Mouse (Mus musculus): ENCODE measurements around the gene Wdr17. TPM values are rescaled to one million over a fixed set of nuclear protein-coding genes. Genes with fewer than 3 reads are reported as not detected.
"Not testable (repeated sequence)": the region's sequence is repeated elsewhere in the genome, so short reads cannot be mapped to it uniquely, and the experiment has no call there.

Wdr17 gene
- total RNA-seq, 2 experiments from 2014 or later: not detected

DNA sequence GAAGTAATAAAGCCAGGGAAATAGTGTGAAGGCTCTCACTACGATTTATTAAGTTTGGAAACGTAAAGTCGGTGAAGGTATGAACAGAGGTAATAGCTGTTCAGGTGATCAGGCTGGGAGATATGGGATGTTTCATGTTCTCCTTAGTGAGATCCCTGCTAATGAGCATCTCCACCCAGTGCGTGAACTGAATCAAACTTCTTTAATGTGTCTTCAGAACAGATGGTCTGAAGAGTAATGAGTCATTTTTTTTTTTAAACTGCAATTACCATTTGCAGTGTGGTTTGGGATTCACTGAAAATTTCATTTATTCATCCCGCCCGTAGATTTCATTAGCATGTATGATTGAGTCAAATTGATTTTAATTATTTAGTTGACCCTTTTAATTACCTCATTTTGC lies 80.8 kb downstream of the Wdr17 start:
- ATAC-seq (replicated peaks; ENCODE audit: poor library complexity, severe bottlenecking): no peak

DNA sequence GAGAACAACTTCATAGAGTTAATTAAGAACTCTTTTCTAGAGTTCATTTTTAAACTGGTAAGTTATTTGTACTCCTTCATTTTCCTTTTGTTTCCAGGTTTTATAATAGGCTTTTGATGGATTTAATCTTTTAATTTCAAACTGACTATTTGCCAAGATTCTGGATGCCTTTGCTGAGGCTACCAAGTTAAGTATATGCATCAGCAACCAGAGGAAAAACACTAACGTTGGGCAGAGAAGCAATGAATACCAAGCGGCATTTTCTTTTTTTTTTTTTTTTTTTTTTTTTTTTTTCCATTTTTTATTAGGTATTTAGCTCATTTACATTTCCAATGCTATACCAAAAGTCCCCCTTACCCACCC lies 94.3 kb downstream of the Wdr17 start:
- ATAC-seq (replicated peaks; ENCODE audit: poor library complexity, severe bottlenecking): no peak

DNA sequence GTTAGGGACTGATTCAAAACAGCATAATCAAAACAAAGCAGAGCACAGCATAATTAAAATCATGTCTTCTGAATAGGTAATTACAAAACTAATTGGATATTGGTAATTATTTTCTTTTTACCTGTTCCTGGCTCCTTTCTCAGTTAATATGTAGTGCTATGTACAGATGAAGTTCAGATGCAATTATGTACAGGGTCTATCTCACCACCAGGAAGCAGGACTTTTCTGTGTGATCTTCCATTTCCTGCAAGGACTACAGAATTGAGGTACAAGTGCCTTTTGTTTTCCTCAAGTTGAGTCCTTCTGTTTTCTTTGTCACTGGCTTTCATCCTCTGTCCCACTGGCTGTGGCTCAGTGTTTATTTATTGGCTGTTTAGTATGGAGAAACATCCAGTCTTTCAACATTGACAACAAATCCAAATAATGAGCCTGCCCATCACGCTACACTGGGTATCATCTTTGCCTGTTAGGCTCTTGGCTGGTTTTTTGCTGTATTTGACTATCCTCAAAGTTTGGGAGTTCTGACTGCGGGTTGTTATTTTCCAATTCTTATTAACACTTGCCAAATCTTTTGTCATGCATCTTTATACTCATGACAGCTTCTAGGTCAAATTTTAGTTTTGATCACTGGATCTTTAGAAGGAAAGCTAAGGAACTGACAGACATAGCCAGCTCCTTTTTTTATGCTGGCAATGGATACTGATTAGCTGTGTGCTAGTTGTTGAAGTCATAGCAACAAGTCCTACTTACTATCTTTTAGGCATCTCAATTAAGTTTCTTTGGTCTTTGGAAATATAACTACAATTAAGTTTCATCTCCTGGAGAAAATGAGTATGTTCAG lies 94.9 kb downstream of the Wdr17 start:
- no peak for ATAC-seq (replicated peaks; ENCODE audit: poor library complexity, severe bottlenecking)

DNA sequence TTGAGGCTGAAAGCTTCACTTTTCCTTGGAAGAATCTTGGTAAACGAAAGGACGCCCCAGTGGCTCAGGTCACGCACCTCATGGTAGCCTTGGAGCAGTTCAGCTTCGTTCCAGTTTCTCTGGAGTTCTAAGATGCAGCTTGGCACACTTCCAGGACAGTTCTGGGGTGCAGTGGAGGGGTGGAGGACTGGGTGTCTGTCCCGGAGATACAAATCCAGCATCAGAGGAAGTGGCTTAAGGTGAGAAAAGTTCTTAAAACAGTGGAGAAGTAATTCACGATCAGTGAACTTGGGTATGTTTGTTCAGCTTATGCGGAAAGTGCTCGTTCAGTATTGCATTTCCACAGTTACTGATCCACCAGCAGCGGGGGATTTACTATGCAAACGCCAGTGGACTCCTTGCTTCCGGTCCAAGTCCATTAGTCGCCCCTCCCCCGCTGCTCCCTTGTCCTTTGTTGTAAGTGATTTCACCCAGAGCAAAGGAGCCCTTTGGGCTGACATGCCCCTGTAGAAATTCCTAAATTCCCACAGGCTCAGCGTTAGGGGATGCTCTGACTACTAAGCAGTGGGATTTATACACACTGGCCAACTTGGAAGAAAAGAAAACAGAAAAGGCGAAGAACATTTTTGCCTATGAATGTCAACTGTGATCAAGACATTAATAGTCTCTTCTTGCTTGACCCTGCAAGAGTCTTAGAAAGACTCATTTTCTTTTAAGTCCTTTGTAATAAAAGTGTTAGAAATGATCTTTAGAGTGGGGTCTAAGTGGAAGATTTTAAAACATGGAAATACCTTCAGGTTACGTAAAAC lies 106.6 kb downstream of the Wdr17 start:
- ATAC-seq (replicated peaks; ENCODE audit: poor library complexity, severe bottlenecking): no peak

DNA sequence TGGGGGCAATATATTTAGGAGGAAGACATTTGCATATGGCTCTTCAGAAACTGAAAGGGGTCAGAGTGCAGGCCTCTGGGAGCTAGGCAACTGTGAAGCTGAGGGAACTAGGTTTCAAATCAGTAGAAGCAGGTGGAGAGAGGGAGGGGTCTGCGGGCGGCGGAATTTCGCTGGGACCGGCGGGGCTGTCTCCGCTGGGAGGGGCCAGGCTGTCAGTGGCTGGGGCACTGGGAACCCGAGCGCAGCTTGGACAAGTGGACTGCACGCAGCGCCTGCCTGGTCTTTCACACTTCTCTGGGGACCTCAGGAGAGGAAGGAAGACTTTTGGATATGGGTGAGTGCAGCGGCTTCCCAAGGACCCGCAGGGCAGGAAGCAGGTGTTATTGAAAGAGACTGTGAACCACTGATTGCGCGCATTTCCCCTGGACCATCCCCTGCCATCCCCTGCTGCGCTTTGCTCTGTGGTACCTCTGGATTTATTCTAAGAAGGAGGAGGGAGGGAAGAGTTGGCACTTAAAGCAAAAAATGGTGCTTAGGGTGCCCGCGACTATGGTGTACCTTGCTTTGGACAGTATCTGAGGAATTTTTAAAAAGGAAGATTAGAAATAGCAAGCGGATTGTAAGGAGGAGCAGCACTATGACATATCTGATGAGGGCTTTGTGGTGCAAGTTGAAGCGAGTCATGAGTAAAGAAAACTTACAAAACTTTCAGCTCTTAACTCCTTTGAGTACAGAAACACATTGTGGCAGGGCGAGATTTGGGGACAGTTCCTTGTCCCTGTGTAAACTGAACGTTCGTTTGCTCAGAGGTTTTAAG lies 107.5 kb downstream of the Wdr17 start:
- ATAC-seq (replicated peaks; ENCODE audit: poor library complexity, severe bottlenecking): peak; percentile 27; the same call in 1 of the 2 replicates

DNA sequence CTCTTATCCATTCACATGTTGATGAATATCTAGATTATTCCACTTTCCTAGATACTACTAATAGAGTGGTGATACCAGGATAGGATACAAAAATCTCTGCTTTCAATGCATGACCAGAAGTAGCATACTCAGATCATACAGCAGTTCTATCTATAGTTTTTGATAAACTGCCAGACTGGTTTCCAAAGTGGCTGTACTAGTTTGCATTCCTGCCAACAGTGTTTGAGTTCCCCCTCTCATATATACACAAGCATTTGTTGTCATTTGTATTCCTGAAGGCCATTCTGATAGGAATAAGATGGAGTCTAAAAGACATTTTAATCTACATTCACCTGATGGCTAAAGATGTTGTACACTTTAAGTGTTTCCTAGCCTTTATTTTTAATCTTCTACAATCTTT lies 110.0 kb downstream of the Wdr17 start:
- no peak for ATAC-seq (replicated peaks; ENCODE audit: poor library complexity, severe bottlenecking)

DNA sequence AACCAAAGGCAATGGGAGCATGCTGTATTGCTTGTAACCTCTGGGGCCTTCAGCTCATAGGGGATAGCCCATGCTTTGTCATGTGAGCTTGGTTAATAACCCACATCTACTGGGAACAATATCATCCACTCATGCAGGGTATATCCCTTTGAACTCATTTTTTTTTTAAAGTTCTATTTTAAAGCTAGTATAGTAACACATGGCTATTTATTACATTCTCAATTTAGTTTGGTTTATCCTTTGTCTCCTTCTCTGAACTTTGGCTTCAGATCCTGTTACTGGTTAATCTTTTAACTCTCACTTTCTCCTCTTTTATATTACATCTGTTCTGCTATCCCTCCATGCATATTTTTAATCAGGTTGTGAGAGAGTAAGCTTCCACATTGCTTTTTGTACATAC lies 110.7 kb downstream of the Wdr17 start:
- no peak for ATAC-seq (replicated peaks; ENCODE audit: poor library complexity, severe bottlenecking)

DNA sequence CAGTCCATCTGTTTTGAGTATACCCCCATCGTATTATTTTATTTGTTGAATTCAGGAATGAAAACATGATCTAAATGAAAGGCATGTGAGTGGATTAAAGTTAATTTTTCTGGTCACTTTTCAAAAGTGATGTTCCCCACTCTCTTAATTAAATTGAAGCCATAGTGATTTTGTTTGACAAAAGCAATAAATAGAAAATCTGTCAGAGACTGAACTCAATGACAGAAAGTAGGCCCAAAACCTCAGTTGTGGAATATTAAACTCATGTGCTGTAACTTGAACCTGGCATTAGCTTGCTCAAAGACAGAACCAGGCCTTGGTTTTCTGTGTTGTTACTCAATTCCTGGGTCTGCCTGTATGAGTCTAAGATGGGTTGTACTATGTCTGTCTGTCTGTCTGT lies 129.3 kb downstream of the Wdr17 start:
- no peak for ATAC-seq (replicated peaks; ENCODE audit: poor library complexity, severe bottlenecking)

DNA sequence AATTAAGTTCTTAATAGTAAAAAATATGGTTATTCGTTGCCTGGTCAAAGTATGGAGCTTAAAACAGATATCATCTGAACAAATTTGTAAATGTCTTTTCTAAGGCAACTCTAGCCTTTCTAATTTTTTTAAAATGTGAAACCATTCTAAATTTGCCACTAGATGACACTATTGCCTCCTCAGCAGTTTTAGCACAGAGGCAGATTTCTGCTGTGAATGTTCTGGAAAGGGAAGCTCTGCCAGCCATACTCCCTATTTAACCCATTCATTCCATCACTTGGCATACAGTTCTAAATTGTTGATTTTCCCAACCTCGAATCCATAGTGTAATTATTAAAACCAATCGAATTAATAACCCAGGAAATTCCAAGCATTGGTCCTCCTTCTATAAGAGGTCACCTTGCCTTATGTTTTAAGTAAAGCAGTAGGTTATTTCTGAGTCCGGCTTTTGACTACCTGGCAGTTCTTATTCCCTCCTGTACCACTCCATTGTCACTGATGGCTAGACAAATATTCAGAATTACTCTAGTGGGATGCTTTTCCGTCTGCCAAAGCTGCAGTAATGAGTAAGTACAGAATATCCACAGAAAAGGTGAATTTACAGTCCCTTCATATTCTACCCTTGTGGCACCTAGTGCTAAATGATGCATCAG lies 150.2 kb downstream of the Wdr17 start:
- ATAC-seq (replicated peaks; ENCODE audit: poor library complexity, severe bottlenecking): no peak

DNA sequence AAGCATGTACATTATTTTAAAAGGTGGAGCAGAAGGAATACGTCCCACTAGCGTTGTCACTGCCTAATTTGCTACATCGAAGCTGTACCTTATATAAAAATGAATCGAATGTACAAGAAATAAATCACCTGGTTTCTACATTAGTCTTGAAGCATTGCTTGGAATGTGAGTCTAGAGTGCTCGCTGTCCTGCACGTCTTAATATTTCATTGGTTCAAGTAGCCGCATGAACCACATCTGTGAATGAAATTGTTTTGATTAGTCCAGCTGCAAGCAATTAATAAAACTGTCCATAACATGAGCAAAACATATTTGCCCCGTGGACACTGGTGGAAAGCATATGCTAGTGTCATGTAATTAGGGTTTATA lies 162.3 kb downstream of the Wdr17 start:
- no peak for ATAC-seq (replicated peaks; ENCODE audit: poor library complexity, severe bottlenecking)

DNA sequence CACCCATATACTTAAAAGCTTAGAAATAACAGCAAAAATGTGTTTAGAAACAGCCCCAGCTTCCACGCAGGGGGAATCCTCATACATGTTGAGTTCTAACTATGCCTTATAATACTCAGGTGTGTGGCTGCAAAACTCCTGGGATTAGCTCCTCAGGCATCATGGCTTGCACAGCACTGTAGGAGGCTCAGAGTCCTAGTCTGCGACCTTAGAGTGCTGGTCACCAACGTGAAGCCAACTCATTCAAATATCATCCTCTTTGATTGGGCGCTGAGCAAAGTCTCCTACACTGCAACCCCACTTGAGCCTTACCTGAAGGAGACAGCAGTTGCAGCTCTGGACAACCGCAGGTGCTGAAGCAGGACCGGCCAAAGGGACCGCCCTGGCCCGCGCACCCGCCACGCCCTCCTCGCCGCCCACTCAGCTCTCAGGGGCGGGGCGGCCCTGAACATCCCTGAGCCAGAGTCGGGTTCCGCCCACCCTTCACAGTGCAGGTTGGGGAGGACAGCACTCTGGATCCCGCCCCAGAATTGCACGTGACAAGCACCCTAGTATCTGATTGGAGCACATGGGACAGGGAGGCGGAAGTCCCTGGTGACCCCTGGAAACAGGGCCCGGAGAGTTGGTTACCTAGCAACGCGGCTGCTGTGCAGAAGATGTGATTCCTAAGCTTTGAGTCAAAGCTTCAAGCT lies 162.9 kb downstream of the Wdr17 start:
- peak; percentile 99 for ATAC-seq (replicated peaks; ENCODE audit: poor library complexity, severe bottlenecking)

DNA sequence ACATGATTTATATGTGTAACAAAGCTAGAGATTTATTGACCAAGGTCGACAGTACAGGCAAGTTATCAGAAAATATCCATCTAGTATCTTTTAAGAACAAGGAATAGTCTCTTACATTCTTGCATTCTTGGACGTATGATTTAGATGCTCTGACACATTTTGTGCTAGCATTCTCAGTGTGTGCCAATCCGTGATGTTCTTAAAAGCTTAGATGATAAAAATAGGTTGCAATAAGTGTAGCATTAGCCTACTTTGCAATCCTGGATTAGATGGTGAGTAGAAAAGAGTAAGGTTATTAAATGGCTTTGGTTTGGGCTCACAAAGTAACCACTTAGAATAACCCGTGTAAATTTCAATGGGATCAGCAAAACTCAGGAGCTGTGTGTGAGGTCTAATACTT lies 168.5 kb downstream of the Wdr17 start:
- ATAC-seq (replicated peaks; ENCODE audit: poor library complexity, severe bottlenecking): no peak

DNA sequence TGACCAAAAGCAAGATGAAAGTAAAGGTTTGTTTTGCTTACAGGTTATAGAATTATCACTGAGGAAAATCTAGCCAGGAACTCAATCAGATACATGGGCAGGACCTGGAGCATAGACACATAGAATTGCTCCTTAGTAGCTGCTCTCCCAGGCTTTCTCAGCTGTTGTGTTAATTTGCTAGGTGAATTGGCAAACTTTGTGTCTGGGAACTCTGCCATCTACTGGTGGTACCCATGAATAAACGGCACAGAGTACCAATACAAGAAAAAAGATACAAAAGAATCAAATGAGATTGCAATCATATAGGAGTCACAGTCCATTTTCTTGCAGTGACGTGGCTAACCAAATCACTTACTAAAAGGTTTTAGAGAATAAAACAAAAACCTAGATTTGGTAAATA lies 181.2 kb downstream of the Wdr17 start:
- ATAC-seq (replicated peaks; ENCODE audit: poor library complexity, severe bottlenecking): no peak; the same call in 1 of the 2 replicates

DNA sequence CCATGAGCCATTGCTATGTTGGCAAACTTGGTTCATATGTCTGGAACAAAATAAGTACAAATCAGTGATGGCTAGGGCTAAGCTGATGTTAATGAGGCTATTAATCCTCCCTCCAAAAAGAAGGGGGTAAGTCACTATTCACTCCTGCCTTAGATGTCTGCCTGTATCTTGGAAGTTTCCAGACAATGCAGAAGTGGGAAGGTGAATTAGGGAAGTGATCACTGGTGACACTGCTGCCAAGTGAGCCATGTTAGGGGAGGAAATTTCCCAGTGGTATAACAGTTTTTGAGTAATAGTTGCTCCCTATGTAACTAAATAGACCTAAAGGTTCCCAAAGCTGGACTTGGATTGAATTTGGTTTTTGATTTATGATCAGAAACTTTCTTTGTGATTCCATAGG lies 215.2 kb downstream of the Wdr17 start:
- peak; percentile 93 for ATAC-seq (replicated peaks; ENCODE audit: poor library complexity, severe bottlenecking)

DNA sequence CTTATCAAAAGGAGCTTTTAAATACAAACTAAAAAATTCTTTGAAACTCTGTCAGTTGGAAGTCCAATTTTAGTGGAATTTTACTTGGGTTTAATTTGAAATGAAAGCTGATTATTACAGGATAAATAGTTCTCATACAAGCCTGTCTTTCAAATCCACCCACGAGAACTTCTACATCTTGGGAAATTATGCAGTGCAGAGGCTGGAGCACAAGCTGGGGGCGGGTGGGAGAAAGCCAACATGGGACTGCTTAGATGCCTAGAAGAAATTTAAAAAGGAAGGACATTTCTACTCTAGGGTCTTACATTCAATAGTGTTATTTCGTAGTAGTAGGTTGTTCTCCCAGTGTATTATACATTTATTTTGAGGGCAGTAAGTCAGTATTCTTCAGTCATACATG lies 219.2 kb downstream of the Wdr17 start:
- no peak for ATAC-seq (replicated peaks; ENCODE audit: poor library complexity, severe bottlenecking)

DNA sequence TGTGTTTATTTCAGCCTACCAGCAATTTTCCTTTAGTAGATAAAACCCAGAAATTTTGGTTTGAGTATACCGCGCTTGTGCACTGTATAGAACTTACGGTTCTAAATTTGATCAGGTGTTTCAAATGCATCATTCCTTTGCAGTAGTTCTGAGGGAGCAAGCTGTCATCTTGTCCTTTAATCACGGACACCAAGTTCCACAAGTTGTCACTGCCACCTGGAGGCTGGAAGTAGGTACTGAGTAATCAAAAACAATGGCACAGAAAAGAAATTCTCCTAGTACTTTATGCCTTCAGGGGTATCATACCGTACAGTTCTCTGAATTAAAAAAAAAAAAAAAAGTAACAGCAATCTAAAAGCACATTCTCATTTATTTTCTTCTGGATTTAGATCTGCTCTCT lies 226.3 kb downstream of the Wdr17 start:
- peak; percentile 96 for ATAC-seq (replicated peaks; ENCODE audit: poor library complexity, severe bottlenecking)

DNA sequence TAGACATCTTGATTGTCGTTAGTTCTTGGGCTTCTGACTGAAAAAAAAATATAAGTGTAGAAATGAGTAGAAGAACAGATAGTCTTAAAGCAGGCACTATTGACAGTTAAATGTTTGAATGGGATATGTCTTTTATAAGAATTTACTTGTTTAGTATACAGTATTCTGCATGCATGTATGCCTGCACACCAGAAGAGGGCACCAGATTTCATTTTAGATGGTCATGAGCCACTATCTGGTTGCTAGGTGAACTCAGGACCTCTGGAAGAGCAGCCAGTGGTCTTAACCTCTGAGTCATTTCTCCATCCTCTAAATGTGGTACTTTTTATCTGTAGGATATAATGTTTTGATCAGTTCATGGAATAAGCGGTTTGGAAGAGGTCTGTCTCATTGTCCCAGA lies 227.3 kb downstream of the Wdr17 start:
- ATAC-seq (replicated peaks; ENCODE audit: poor library complexity, severe bottlenecking): no peak

DNA sequence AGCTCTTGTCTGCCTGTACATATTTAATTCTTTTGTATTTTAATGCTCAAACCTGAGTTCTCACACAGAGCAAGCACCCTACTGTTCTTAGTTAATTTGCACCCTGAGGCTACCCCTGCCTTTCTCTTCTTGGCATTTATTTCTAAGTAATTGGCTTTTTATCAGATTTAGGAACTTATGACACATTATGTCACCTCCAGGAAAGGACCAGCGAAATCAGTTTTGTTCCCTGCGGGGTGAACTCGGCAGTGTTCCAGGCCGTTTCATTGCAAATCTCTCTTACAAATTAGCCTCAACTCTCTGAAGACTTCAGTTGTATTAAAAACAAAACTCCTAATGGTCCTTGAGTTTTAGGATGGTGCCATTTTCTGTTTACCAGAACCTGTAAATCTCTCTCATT lies 248.3 kb downstream of the Wdr17 start:
- no peak for ATAC-seq (replicated peaks; ENCODE audit: poor library complexity, severe bottlenecking)

DNA sequence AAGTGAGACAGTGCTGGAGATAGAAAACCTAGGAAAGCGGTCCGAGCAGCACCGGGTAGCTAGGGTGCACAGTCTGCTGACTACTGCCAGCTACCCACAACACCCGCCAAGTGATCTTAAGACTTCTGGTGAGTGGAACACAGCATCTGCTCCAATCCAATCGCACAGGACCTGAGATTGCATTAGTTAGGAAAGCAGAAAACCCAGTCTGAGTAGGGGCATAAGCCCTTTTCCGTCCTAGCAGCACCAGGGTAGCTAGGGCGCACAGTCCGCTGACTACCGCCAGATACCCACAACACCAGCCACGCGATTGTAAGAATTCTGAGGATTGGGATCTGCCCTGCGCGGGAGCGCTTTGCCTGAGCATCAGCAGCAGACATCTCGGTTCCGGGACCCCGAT lies 270.3 kb downstream of the Wdr17 start:
- not testable (repeated sequence) for ATAC-seq (replicated peaks; ENCODE audit: poor library complexity, severe bottlenecking)

DNA sequence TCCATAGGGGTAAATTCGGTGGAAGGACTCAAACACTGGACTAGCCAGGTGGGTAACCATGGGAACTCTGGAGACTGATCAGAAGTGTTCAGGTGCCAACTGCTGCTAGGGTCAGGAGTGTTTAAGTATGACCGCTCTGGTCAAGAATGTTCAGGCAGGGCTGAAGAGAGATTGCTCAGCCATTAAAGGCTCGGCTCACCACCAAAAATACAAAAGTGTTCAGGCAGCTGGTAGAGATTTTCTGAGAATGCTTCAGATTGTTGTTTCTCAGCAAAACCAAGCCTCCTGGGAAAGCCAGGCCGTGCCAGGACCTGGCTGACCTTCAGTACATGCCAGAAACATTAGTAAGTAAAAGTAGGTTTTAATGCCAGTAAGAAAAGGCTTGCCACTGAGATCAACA lies 276.7 kb downstream of the Wdr17 start:
- ATAC-seq (replicated peaks; ENCODE audit: poor library complexity, severe bottlenecking): no peak
